Mouse (Mus musculus) T-helper 1 cell (primary cell): ENCODE measurements around the gene Acbd6.

Experiments used
- in situ Hi-C: fragments of 300-600 bp; cut with MboI, MseI; formaldehyde crosslinking; loops from one replicate; pipeline ENCODE4 v1.15.1; 2025; ENCODE audit warnings: high pct_unique_total_duplicates

Gene Acbd6

GRCm38 (mm10) chr1:155557642-155558011, 293 bp upstream of the Acbd6 start:
- in situ Hi-C loops: no loop called here

- in situ Hi-C loops: no loop called here
Measured at GRCm38 (mm10) chr1:155560021-155560420, 2.1 kb downstream of the Acbd6 start.

DNA sequence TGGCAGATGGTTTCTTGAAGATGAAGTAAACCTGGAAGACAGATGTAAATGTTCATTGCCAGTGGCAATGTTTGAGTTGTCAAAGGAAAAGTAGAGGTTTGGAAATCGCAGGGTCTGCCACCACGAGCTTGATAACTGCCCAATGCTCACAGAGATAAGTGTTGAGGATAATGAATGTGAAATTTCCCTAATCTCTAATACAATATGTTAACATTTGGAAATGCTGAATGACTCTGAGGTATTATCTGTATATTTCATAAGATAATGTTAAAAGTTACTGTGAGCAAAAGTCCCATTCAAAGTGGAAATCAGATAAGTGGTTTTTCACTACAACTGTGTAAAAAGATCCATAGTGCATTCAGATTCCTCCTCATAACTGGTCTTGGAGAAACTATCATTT, 2.8 kb downstream of the Acbd6 start:
- in situ Hi-C loops: no loop called here

DNA sequence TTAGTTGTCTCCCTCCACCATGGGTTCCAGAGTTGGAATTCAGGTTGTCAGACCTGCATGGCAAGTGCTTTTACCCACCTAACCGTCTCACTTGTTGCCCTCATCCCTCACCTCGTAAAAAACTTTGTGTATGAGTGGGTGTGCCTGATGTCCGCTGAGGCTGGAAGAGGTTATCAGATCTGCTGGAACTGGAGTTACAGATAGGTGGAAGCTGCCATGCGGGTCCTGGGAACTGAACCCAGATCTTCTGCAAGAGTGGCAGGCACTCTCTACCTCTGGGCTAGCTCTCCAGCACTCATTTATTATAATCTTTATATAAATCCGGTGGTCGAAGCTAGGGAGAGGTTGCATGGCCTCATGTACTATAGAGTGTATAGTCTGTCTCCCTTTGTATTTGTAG, 4.3 kb downstream of the Acbd6 start:
- in situ Hi-C loops: no loop called here

- in situ Hi-C loops: no loop called here
Measured at GRCm38 (mm10) chr1:155564741-155565140, 6.8 kb downstream of the Acbd6 start.

DNA sequence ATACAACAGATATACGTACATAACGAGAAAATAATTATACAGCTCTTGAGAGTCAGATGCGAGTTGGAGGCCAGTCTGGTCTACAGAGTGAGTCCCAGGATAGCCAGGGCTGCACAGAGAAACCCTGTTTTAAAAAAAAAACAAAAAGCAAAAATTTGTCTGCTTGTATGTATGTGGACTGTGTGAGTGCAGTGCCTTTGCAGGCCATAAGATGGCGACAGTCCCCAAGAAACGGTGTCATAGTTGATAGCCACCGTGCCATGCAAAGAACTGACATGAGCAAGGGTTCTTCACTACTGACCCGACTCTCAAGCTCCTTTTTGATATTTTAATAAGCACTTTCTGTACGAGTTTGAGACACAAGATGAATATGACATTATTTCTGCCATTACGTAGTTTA, 10.2 kb downstream of the Acbd6 start:
- in situ Hi-C loops: no loop called here

DNA sequence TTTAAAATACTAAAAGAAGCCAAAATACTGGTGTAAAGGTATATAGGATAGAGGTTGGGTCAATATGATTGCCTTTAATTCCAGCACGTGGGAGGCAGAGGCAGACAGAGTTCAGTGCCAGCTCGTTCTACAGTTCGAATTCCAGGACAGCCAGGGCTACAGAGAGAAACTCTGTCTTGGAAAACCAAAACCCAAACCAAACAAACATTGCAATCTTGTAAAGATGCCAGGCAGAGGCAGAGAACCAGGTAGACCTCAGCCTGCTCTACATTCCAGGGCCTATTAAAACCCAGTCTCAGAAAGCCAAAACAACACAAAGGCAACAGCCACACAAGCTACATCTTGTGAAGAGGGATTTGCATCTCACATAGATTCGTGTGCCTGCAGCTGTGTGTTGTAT, 11.4 kb downstream of the Acbd6 start:
- in situ Hi-C loops: no loop called here

- in situ Hi-C loops: loop anchor here (5.0 to 25.0 kb wide), 2 partner anchors 212 to 1262 kb away; partner anchors contain the start of gene Angptl1
Measured at GRCm38 (mm10) chr1:155574966-155575673, 17.2 kb downstream of the Acbd6 start.

DNA sequence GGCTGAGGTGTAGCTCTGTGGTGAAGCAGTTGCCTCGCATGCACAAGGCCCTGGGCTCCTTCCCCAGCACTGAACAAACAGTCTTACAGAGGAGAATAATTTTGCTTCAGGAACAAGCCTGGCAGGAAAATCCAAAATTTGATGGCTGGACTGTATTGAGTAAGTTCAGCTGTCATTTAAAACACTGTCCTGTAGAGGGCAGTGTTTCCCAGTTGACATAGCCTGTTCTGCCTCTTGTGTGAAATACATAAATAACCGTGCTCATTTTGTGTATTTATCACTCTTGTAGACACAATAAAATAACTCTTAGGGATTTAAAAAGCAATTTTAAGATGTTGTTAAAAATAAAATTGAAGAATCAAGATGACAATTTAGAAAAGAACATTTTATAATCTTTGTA, 18.5 kb downstream of the Acbd6 start:
- in situ Hi-C loops: loop anchor here (25.0 kb wide), 1 partner anchor 1261 kb away; the partner anchor contains the start of gene Angptl1

GRCm38 (mm10) chr1:155577316-155577715, 19.4 kb downstream of the Acbd6 start:
- in situ Hi-C loops: loop anchor here (25.0 kb wide), 1 partner anchor 1260 kb away; the partner anchor contains the start of gene Angptl1

GRCm38 (mm10) chr1:155587961-155588360, 30.0 kb downstream of the Acbd6 start:
- in situ Hi-C loops: loop anchor here (25.0 kb wide), 1 partner anchor 1249 kb away; the partner anchor contains the start of gene Angptl1

DNA sequence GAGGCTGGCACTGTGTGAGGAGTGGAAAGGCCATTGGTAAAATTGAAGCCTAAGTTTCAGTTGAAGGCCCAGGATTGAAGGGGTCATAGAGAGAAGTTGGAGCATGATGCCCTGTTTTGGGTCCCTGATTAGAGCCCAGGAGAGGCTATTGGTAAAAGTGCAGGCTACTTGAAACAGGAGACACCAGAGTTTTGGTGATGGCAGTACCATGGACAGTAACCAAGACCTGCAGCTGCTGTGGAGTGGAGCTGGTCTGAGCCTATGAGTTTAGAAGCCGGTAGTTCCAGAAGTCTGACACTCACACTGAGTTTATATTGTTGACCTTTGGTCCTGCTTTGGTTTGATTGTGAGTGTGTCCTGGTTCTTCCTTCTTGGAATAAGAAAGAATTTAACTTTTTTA, 36.2 kb downstream of the Acbd6 start:
- in situ Hi-C loops: loop anchor here (25.0 kb wide), 1 partner anchor 1243 kb away; the partner anchor contains the start of gene Angptl1

GRCm38 (mm10) chr1:155596576-155596975, 38.7 kb downstream of the Acbd6 start:
- in situ Hi-C loops: loop anchor here (25.0 kb wide), 1 partner anchor 1241 kb away; the partner anchor contains the start of gene Angptl1

DNA sequence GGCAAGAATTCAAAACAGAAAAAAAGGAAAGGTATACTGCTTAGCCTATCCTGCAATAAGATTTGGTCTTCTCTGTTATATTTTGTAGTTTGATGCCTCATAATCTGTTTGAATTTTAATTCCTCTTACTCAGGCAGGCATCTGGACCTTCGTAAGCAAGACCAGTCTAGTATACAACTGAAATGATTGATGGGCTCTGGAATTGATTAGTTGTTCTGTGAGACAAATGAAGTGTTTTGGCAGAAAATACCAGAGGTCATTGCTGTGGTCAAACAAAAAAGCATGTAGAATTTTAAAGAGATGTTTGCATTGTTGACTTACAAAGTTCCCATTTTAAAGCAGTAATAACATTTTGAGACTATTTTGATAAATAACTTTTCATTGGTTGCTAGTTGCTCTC, 46.8 kb downstream of the Acbd6 start:
- in situ Hi-C loops: no loop called here

- in situ Hi-C loops: no loop called here
Measured at GRCm38 (mm10) chr1:155605391-155606155, 47.7 kb downstream of the Acbd6 start.

DNA sequence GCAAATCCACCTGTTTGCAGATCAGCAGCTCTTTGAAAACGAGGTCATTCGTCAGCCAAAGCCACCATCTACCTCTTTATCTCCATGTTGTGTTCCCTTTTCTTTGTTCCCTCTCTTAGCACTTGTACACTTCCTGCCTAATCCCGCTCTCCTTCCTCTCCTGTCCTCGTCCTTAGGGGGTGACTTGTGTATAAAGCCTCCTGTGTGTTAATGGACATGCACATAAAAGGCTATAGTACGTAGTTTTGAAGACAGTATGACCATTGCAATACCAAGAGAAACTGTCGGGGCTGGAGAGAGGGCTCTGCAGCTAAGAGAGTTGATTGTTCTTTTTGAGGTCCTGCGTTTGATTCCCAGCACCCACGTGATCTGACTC, 48.2 kb downstream of the Acbd6 start:
- in situ Hi-C loops: no loop called here

DNA sequence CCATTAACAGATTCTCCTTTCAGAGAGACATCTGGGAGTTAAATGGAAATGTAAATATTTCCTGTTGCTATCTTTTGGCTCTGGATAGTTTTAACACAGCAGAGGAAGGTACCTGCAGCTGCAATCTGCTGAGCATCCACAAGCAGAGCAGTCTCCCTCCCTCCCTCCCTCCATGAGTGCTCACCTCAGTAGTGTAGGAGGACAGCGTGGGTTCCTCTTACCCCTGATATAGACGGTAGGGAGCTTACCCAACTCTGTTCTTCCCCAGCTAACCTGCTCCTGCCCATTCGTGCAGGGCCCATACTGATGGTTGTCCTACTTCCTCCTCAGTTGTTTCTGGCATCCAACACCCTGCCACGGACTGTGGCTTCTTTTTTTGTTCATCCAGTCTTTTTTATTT, 50.6 kb downstream of the Acbd6 start:
- in situ Hi-C loops: no loop called here

DNA sequence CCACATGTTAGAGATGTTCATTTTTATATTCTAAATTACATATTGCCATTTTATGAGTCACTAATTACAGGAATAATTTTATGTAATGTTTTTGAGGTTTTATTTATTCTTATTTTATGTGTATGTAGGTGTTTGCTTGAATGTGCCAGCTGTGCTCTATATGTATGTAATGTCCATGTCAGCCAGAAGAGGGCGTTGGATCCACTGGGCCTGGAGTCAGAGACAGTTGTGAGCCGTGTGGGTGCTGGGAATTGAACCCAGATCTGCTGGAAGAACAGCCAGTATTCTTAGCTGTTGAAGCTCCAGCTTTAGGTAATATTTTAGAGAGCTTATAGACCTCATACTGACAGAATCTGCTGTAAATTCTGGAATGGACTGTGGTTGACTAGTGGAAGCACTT, 56.5 kb downstream of the Acbd6 start:
- in situ Hi-C loops: no loop called here

DNA sequence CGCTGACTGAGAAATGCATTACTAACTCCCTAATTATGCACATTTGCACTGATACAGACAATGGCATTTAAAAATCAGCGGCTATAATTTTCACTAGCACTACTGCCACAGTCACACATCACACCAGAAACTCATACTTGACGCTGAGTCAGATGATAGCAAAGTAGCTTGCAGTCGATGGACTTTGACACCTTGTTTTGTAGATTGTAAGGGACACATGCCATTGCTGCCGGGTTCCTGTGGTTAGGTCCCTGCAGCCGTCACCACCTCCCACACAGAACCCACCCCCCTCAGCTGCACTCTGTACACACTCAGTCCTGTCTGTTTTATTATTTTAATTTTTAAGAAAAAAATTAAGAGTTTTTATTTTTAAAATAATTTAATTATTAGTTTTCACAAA, 63.2 kb downstream of the Acbd6 start:
- in situ Hi-C loops: loop anchor here (10.0 kb wide), 1 partner anchor 554 kb away; no protein-coding TSS in a partner anchor

GRCm38 (mm10) chr1:155623192-155623591, 65.3 kb downstream of the Acbd6 start:
- in situ Hi-C loops: loop anchor here (10.0 kb wide), 1 partner anchor 552 kb away; no protein-coding TSS in a partner anchor

- in situ Hi-C loops: loop anchor here (10.0 kb wide), 1 partner anchor 547 kb away; no protein-coding TSS in a partner anchor
Measured at GRCm38 (mm10) chr1:155627746-155628145, 69.8 kb downstream of the Acbd6 start.

GRCm38 (mm10) chr1:155636648-155637047, 78.7 kb downstream of the Acbd6 start:
- in situ Hi-C loops: loop anchor here (10.0 kb wide), 1 partner anchor 1378 kb away; no protein-coding TSS in a partner anchor
